Mouse (Mus musculus) bone marrow macrophage, adult 2 months (primary cell): ENCODE data around the gene Spz1.

Source experiments
- CTCF ChIP-seq: IDR thresholded peaks from 2 replicates; pipeline ENCODE4 v1.5.1; 2012; ENCODE audit warnings: low read depth, mild to moderate bottlenecking, low read length, moderate library complexity
- POLR2A ChIP-seq: IDR thresholded peaks from 2 replicates; pipeline ENCODE4 v1.6.1; 2012; ENCODE audit warnings: mild to moderate bottlenecking, low read depth, low read length, borderline replicate concordance

GRCm38 (mm10) chr13:92539126-92539525 is 36.8 kb downstream of the Spz1 start:
- TF ChIP-seq CTCF (no peak), POLR2A (no peak)
